23 mouse cellular contexts compared by ENCODE assay signal in genomic region chr9:48857944-48858343, GRCm38 (mm10). TPM values are rescaled to one million over a fixed set of nuclear protein-coding genes. Genes with fewer than 3 reads are reported as not detected.
DNase-seq lines count a peak whose midpoint lies in the region; TF ChIP-seq lines count a peak whose summit lies in the region.
"Had no signal": no experiment of that assay in that cellular context is flagged by ENCODE, and none has a peak within 500 bp of the region (broad histone marks: within the 10 kb centered on the region; RNA-seq: fewer than 3 reads in every experiment).

No protein-coding gene starts in this region.

- no peaks in the 10 kb centered on the region for H3K9me3 ChIP-seq in CH12.LX (replicated peaks; ENCODE audit: low read length)
- H3K9me3 ChIP-seq: embryonic facial prominence, embryonic 13.5 days; forebrain, embryonic 13.5 days; G1E; heart, embryonic 13.5 days; hindbrain, embryonic 12.5 days had no signal

- no peak for TF ChIP-seq CTCF in heart, adult 2 months (IDR thresholded peaks at IDR 0.05)
- TF ChIP-seq CTCF in CH12.LX (conservative IDR thresholded peaks at IDR 0.05 in 1 of 2, IDR thresholded peaks at IDR 0.05 in 1 of 2; ENCODE audit: low read depth in 2 of 2, low read length in 2 of 2): no peak

- no peaks in the 10 kb centered on the region for H3K79me2 ChIP-seq in heart, adult 2 months (replicated peaks; ENCODE audit: control insufficient read depth, insufficient read depth, low read length)
- no peaks in the 10 kb centered on the region for H3K79me2 ChIP-seq in CH12.LX (replicated peaks; ENCODE audit: control insufficient read depth, extremely low read depth, insufficient read depth, poor library complexity, severe bottlenecking)

- no peak overlapping the region for H3K27ac ChIP-seq in heart, adult 2 months
- H3K27ac ChIP-seq in CH12.LX (ENCODE audit: insufficient read depth, low read depth): no peak overlapping the region
- H3K27ac ChIP-seq: embryonic facial prominence, embryonic 13.5 days; forebrain, embryonic 13.5 days; heart, embryonic 13.5 days; hindbrain, embryonic 12.5 days; kidney, postnatal 0 days had no signal

- TF ChIP-seq EP300 in heart, adult 2 months (IDR thresholded peaks at IDR 0.05; ENCODE audit: insufficient read depth, low read depth, low read length): no peak
- TF ChIP-seq EP300 in CH12.LX (IDR thresholded peaks at IDR 0.05; ENCODE audit: low read length): peak; percentile 19; the same call in 1 of the 2 replicates

- H3K4me3 ChIP-seq in heart, adult 2 months: no peak overlapping the region
- H3K4me3 ChIP-seq in CH12.LX (replicated peaks in 1 of 3; ENCODE audit: low read depth in 2 of 3, low read length in 2 of 3, poor library complexity in 1 of 3): no peak overlapping the region
- H3K4me3 ChIP-seq: embryonic facial prominence, embryonic 13.5 days; forebrain, embryonic 13.5 days; heart, embryonic 13.5 days; hindbrain, embryonic 12.5 days had no signal

- H3K9ac ChIP-seq in heart, adult 2 months (ENCODE audit: low read depth, low read length): no peak overlapping the region
- no peak overlapping the region for H3K9ac ChIP-seq in CH12.LX (ENCODE audit: insufficient read depth, low read depth)
- H3K9ac ChIP-seq: embryonic facial prominence, embryonic 13.5 days; forebrain, embryonic 13.5 days; forebrain, postnatal 0 days; heart, embryonic 13.5 days; hindbrain, embryonic 12.5 days had no signal

- TF ChIP-seq POLR2A in heart, adult 2 months (IDR thresholded peaks at IDR 0.05; ENCODE audit: insufficient read depth, low read depth, low read length): no peak
- TF ChIP-seq POLR2A in CH12.LX (IDR thresholded peaks at IDR 0.05; ENCODE audit: low read depth, low read length): no peak

- in situ Hi-C loops in CH12.LX (cut with MboI; ENCODE audit: low pct_ligation_motif_present, low pct_unique_long_range_greater_than_20kb, low sequenced_read_pairs): no loop called here

- H3K4me1 ChIP-seq in heart, adult 2 months (ENCODE audit: control insufficient read depth, insufficient read depth, low read length): peaks cover 3% of the 10 kb centered on the region
- peaks cover 21 to 53% of the 10 kb centered on the region in 2 experiments for H3K4me1 ChIP-seq in CH12.LX (ENCODE audit: control insufficient read depth in 1 of 2, insufficient read depth in 2 of 2)
- H3K4me1 ChIP-seq: forebrain, embryonic 13.5 days; heart, embryonic 13.5 days had no signal

- DNase-seq in adrenal gland, postnatal 14 days: peak; percentile 59
- DNase-seq in adrenal gland, postnatal 4 days (ENCODE audit: low spot score in 2 of 2): no peak
- DNase-seq in heart, adult 2 months: peak; percentile 13 to 28
- DNase-seq in heart, adult 9 months (ENCODE audit: low spot score in 2 of 2): no peak
- peak; percentile 24 for DNase-seq in CH12.LX (ENCODE audit: extremely low read depth)
- DNase-seq in adrenal gland, postnatal 25 days: peak; percentile 23
- no peak for DNase-seq in frontal cortex, adult 2 months (ENCODE audit: extremely low spot score in 1 of 2, low spot score in 1 of 2)
- no peak for DNase-seq in cerebellum, postnatal 25 days
- DNase-seq: cerebellum, adult 11 months; cerebellum, adult 9-10 months; cerebellum, postnatal 36 days; forebrain, postnatal 0 days; gastrocnemius, postnatal 25 days; heart, postnatal 4 days; kidney, adult 9 months had no signal

- dilution Hi-C loops in CH12.LX (cut with MboI; ENCODE audit: extremely low pct_ligation_motif_present, extremely low pct_unique_long_range_greater_than_20kb, low sequenced_read_pairs): no loop called here

- intact Hi-C loops in heart, adult 2 months (cut with DNase I): loop anchor here (2.0 kb wide), 1 partner anchor 17 kb away; no protein-coding TSS in a partner anchor

- WGBS in heart, adult 2 months: 66% methylated on average over 7 of the region's 7 CpGs

- H3K36me3 ChIP-seq in heart, adult 2 months (ENCODE audit: control insufficient read depth, insufficient read depth, low read length): no peaks in the 10 kb centered on the region
- no peaks in the 10 kb centered on the region for H3K36me3 ChIP-seq in CH12.LX (replicated peaks in 1 of 2; ENCODE audit: control insufficient read depth in 1 of 2, insufficient read depth in 1 of 2, low read length in 1 of 2)
- H3K36me3 ChIP-seq: embryonic facial prominence, embryonic 13.5 days; G1E; heart, embryonic 13.5 days; hindbrain, embryonic 12.5 days had no signal

- no peaks in the 10 kb centered on the region for H3K27me3 ChIP-seq in heart, adult 2 months (ENCODE audit: control insufficient read depth, insufficient read depth, low read length)
- peaks cover 14% of the 10 kb centered on the region for H3K27me3 ChIP-seq in CH12.LX (replicated peaks)

- no peak for TF ChIP-seq RAD21 in CH12.LX (IDR thresholded peaks at IDR 0.05; ENCODE audit: low read depth, low read length)

- no peak overlapping the region for H3K4me2 ChIP-seq in CH12.LX (ENCODE audit: insufficient read depth, low read depth, poor library complexity, severe bottlenecking)
- H3K4me2 ChIP-seq: embryonic facial prominence, embryonic 13.5 days; forebrain, embryonic 13.5 days; heart, embryonic 13.5 days; hindbrain, embryonic 12.5 days had no signal

TF ChIP-seq in CH12.LX, 34 proteins besides CTCF, POLR2A, EP300 and RAD21:
- peak; percentile 42; the same call in 1 of the 2 replicates for TF ChIP-seq TCF12 (IDR thresholded peaks at IDR 0.05; ENCODE audit: low read depth, low read length)
- TF ChIP-seq ELF1 (IDR thresholded peaks at IDR 0.05; ENCODE audit: low read depth, low read length): no peak
- TF ChIP-seq ZNF384 (IDR thresholded peaks at IDR 0.05; ENCODE audit: low read depth, low read length): no peak

RNA-seq across cellular contexts. Expression of gene Zbtb16, which starts 21.9 kb away (rescaled TPM):
- total RNA-seq in adrenal gland, postnatal 14 days (2021): 88.9 and 109 TPM in 2 replicates
- 10 to 100 TPM; 32.4 to 47.4 TPM for total RNA-seq in adrenal gland, postnatal 4 days (2021)
- 100 to 1,000 TPM; 149 to 150 TPM for total RNA-seq in heart, adult 2 months (2021)
- 15.7 and 23.7 TPM in 2 replicates for polyA plus RNA-seq in heart, adult 2 months (2012; rRNA removed)
- total RNA-seq in CH12.LX (2012; rRNA removed) (1.7 and 3.0 TPM in 2 replicates), CH12.LX (2014; rRNA removed) (0.34 TPM in 2 replicates)
- 0.90 and 1.0 TPM in 2 replicates for polyA plus RNA-seq in CH12.LX (2012; ENCODE audit: insufficient read length, low read depth)
- 21.0 and 21.6 TPM in 2 replicates for total RNA-seq in adrenal gland, postnatal 25 days (2021)
- polyA plus RNA-seq in frontal cortex, adult 2 months (2012; rRNA removed): 13.4 and 16.1 TPM in 2 replicates
- polyA plus RNA-seq: inflammation-experienced regulatory T-cells, adult 6 months had no signal

RNA-seq across cellular contexts. Expression of gene Htr3a, which starts 53.0 kb away (rescaled TPM):
- total RNA-seq in adrenal gland, postnatal 14 days (2021): 3.1 and 8.4 TPM in 2 replicates
- 1 to 10 TPM; 3.6 to 5.1 TPM for total RNA-seq in adrenal gland, postnatal 4 days (2021)
- under 1 TPM in 1 of 2 experiments, not detected in 1; 0.25 TPM for total RNA-seq in heart, adult 2 months (2021)
- 1.6 and 1.8 TPM in 2 replicates for polyA plus RNA-seq in heart, adult 2 months (2012; rRNA removed)
- not detected in 2 replicates for total RNA-seq in CH12.LX (2012; rRNA removed)
- not detected in 2 replicates for total RNA-seq in CH12.LX (2014; rRNA removed)
- not detected in 2 replicates for polyA plus RNA-seq in CH12.LX (2012; ENCODE audit: insufficient read length, low read depth)
- 3.2 and 3.8 TPM in 2 replicates for total RNA-seq in adrenal gland, postnatal 25 days (2021)
- 11.9 and 12.1 TPM in 2 replicates for polyA plus RNA-seq in frontal cortex, adult 2 months (2012; rRNA removed)
- total RNA-seq: G1E; gastrocnemius, postnatal 25 days; granulocyte monocyte progenitor cell, adult 5-6 weeks had no signal
- polyA plus RNA-seq: G1E; inflammation-experienced regulatory T-cells, adult 6 months had no signal

Comparison
In these comparisons a context has a peak if more than half of its experiments do, and no peak if none do; other contexts are left out.
1. DNase-seq: peak in adrenal gland, postnatal 14 days (single experiment), heart, adult 2 months (2 of 2), CH12.LX (single experiment) and adrenal gland, postnatal 25 days (single experiment); none in adrenal gland, postnatal 4 days (0 of 2), heart, adult 9 months (0 of 2), frontal cortex, adult 2 months (0 of 2) and cerebellum, postnatal 25 days (0 of 2).